Mouse (Mus musculus) heart, postnatal 10 days (tissue): ENCODE measurements around the gene Ssbp4. TPM values are rescaled to one million over a fixed set of nuclear protein-coding genes. Genes with fewer than 3 reads are reported as not detected.

ENCODE experiments used
- DNase-seq, 2 experiments: peaks; one replicate each; pipeline ENCODE4 v3.0.0; 2021
- intact Hi-C: fragments of 180-260 bp; cut with DNase I; formaldehyde crosslinking; loops from one replicate; pipeline ENCODE4 v1.15.1; 2025
- total RNA-seq, 2 experiments: library from RNA; stranded (reverse); gene quantifications; 2 replicates each; pipeline ENCODE4 v1.2.3; 2021

Ssbp4 gene
- total RNA-seq, 2 experiments from 2014 or later, result 54.7 to 55.6 TPM

GRCm38 (mm10) chr8:70560564-70560963 is 48.1 kb downstream of the Ssbp4 start:
- intact Hi-C loops, result loop anchor here (1.0 kb wide), 1 partner anchor 25 kb away; no protein-coding TSS in a partner anchor
- DNase-seq, result peak in 1 of 2 experiments; percentile 40

- intact Hi-C loops, result loop anchor here (1.0 kb wide), 1 partner anchor 25 kb away; no protein-coding TSS in a partner anchor
- DNase-seq, result peak; percentile 79
These were observed 48.6 kb downstream of the Ssbp4 start for GRCm38 (mm10) chr8:70560096-70560495.

- DNase-seq, result no peak
- intact Hi-C loops, result no loop called here
These were observed 49.7 kb downstream of the Ssbp4 start for GRCm38 (mm10) chr8:70558983-70559382.

GRCm38 (mm10) chr8:70558334-70558733 is 50.3 kb downstream of the Ssbp4 start:
- intact Hi-C loops, result no loop called here
- peak; percentile 61 to 65 for DNase-seq

GRCm38 (mm10) chr8:70555079-70555747 is 53.5 kb downstream of the Ssbp4 start:
- intact Hi-C loops, result no loop called here
- no peak for DNase-seq

GRCm38 (mm10) chr8:70553740-70554139 is 54.9 kb downstream of the Ssbp4 start:
- intact Hi-C loops, result no loop called here

GRCm38 (mm10) chr8:70552836-70553235 is 55.8 kb downstream of the Ssbp4 start:
- peak; percentile 70 for DNase-seq

More at GRCm38 (mm10) chr8:70553740-70554139, 54.9 kb downstream of the Ssbp4 start:
- DNase-seq, result peak; percentile 88 to 89

GRCm38 (mm10) chr8:70551558-70552161 is 57.0 kb downstream of the Ssbp4 start:
- peak; percentile 60 to 73 for DNase-seq
- intact Hi-C loops, result no loop called here

More at GRCm38 (mm10) chr8:70552836-70553235, 55.8 kb downstream of the Ssbp4 start:
- intact Hi-C loops, result no loop called here

- no peak for DNase-seq
- intact Hi-C loops, result no loop called here
These were observed 59.1 kb downstream of the Ssbp4 start for GRCm38 (mm10) chr8:70549412-70550184.

- DNase-seq, result no peak
- intact Hi-C loops, result no loop called here
These were observed 60.9 kb downstream of the Ssbp4 start for GRCm38 (mm10) chr8:70547762-70548161.

Other genes starting within 250 kb of the Ssbp4 start
- gene Comp, start 235.3 kb downstream of the Ssbp4 start, total RNA-seq, result 1 to 10 TPM; 2.4 to 3.4 TPM
- 10 to 100 TPM; 11.0 to 15.6 TPM for gene Crtc1, start 169.3 kb downstream of the Ssbp4 start, total RNA-seq
- 1 to 10 TPM; 8.4 to 8.9 TPM for gene Klhl26, start 131.9 kb downstream of the Ssbp4 start, total RNA-seq
- gene Tmem59l, start 121.5 kb downstream of the Ssbp4 start, total RNA-seq, result not detected
- gene Crlf1, start 115.7 kb downstream of the Ssbp4 start, total RNA-seq, result under 1 TPM; 0.38 to 0.72 TPM
- 100 to 1,000 TPM; 108 to 114 TPM for gene Rex1bd, start 102.1 kb downstream of the Ssbp4 start, total RNA-seq
- gene Uba52, start 98.1 kb downstream of the Ssbp4 start, total RNA-seq, result 1,000 to 10,000 TPM; 1,604 to 1,683 TPM
- 100 to 1,000 TPM; 185 to 190 TPM for gene Fkbp8, start 81.1 kb downstream of the Ssbp4 start, total RNA-seq
- 10 to 100 TPM; 79.5 to 81.3 TPM for gene Kxd1, start 80.9 kb downstream of the Ssbp4 start, total RNA-seq
- 10 to 100 TPM; 15.9 to 17.9 TPM for gene Ell, start 69.4 kb downstream of the Ssbp4 start, total RNA-seq
- 10 to 100 TPM; 25.8 to 29.6 TPM for gene Isyna1, start 14.5 kb downstream of the Ssbp4 start, total RNA-seq
- gene Lrrc25, start 7.3 kb upstream of the Ssbp4 start, total RNA-seq, result 1 to 10 TPM; 1.1 to 1.6 TPM
- gene Gdf15, start 23.6 kb upstream of the Ssbp4 start, total RNA-seq, result 1 to 10 TPM in 1 of 2 experiments, under 1 TPM in 1; 0.86 to 1.1 TPM
- gene Pgpep1, start 51.5 kb upstream of the Ssbp4 start, total RNA-seq, result 10 to 100 TPM; 39.6 to 42.9 TPM
- gene Lsm4, start 64.4 kb upstream of the Ssbp4 start, total RNA-seq, result 10 to 100 TPM; 82.8 to 94.1 TPM
- 100 to 1,000 TPM; 178 to 214 TPM for gene Jund, start 90.1 kb upstream of the Ssbp4 start, total RNA-seq
- under 1 TPM in 1 of 2 experiments, not detected in 1; 0.07 TPM for gene Iqcn, start 94.6 kb upstream of the Ssbp4 start, total RNA-seq
- gene Gm3336, start 109.7 kb upstream of the Ssbp4 start, total RNA-seq, result not detected
- 1 to 10 TPM; 2.0 to 4.0 TPM for gene Pde4c, start 114.8 kb upstream of the Ssbp4 start, total RNA-seq
- gene Rab3a, start 145.8 kb upstream of the Ssbp4 start, total RNA-seq, result 10 to 100 TPM; 37.3 to 38.9 TPM
- gene Mpv17l2, start 152.1 kb upstream of the Ssbp4 start, total RNA-seq, result 10 to 100 TPM; 32.0 to 39.7 TPM
- gene Pik3r2, start 167.8 kb upstream of the Ssbp4 start, total RNA-seq, result 10 to 100 TPM; 37.1 to 40.2 TPM
- 1 to 10 TPM; 7.9 to 9.3 TPM for gene Mast3, start 196.2 kb upstream of the Ssbp4 start, total RNA-seq
- under 1 TPM in 1 of 2 experiments, not detected in 1; 0.53 TPM for gene Il12rb1, start 199.6 kb upstream of the Ssbp4 start, total RNA-seq
- gene Arrdc2, start 230.8 kb upstream of the Ssbp4 start, total RNA-seq, result 10 to 100 TPM in 1 of 2 experiments, 1 to 10 TPM in 1; 4.7 to 18.5 TPM